Mouse (Mus musculus) myocyte (in vitro differentiated cells): ENCODE results near the gene Gpnmb.

Source experiments
- MAX ChIP-seq: IDR thresholded peaks from one replicate; pipeline ENCODE4 v1.6.1; 2011; ENCODE audit warnings: low read depth, mild to moderate bottlenecking, control low read depth
- MYOG ChIP-seq, 3 experiments: IDR thresholded peaks; one replicate each; pipeline ENCODE4 v1.6.1; 2011; ENCODE audit warnings: control low read depth in 2 of 3, low read depth in 2 of 3, mild to moderate bottlenecking in 2 of 3; ENCODE audit not compliant: insufficient read length in 2 of 3, control insufficient read depth in 1 of 3, insufficient read depth in 1 of 3
- POLR2A ChIP-seq: IDR thresholded peaks from one replicate; pipeline ENCODE4 v1.6.1; 2011; ENCODE audit warnings: low read depth, mild to moderate bottlenecking, control low read depth, moderate library complexity; ENCODE audit not compliant: insufficient read length
- POLR2AphosphoS2 ChIP-seq: IDR thresholded peaks from one replicate; pipeline ENCODE4 v1.6.1; 2011; ENCODE audit warnings: low read depth, control low read depth; ENCODE audit not compliant: insufficient read length
- TCF12 ChIP-seq: IDR thresholded peaks from one replicate; pipeline ENCODE4 v1.6.1; 2011; ENCODE audit warnings: mild to moderate bottlenecking, control low read depth; ENCODE audit not compliant: poor library complexity, insufficient read depth, severe bottlenecking
- USF1 ChIP-seq: IDR thresholded peaks from one replicate; pipeline ENCODE4 v1.6.1; 2011; ENCODE audit warnings: low read depth, mild to moderate bottlenecking, control low read depth, moderate library complexity

DNA sequence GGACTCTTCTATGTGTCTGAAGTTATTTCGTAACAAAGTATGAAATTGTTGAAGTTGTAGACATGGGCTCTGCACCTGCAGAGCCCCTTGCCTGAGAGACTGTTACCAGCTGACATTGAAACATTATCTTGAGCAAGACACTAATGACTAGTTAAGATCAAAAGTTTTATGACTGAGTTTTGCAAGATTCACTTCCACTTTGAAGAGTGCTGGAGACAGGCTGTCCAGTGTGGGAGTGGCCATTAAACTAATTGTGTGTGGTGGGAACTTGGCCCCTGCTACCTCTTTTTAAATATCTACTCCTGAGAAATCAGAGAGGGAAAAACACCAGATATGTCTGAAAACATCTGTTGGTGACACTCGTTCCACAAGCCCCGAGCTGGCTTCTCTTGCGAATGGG lies 5.1 kb upstream of the Gpnmb start:
- TF ChIP-seq POLR2A (no peak), MAX (no peak), POLR2AphosphoS2 (no peak), USF1 (no peak), TCF12 (no peak), MYOG (IDR thresholded peaks at IDR 0.05; ENCODE audit: control insufficient read depth in 1 of 3, insufficient read depth in 1 of 3, insufficient read length in 2 of 3, low read depth in 2 of 3) (no peak)
